Mouse (Mus musculus): ENCODE results near the gene Slc2a10.

Gene Slc2a10

GRCm38 (mm10) chr2:165559506-165560235 lies 56.1 kb downstream of the Slc2a10 start:
- DNase-seq (ENCODE audit: low read depth, low spot score), result no peak

DNA sequence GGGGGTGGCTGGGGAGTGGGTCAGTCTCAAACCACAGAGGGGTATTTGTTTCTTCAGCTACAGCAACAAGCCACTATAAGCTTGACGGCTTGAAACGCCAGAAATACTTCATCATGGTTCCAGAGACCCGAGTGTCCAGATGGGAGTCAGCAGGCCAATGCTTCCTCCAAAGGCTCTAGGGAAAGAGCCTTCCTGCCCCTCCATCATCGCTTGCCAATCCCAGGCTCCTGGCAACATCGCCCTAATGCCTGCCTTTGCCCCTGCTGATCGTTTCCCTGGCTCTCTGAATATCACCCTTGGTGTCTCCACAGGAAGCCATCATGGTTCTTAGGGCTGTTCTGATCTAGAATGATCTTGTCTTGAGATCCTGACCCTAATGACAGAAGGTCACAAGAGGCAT lies 58.3 kb downstream of the Slc2a10 start:
- no peak for DNase-seq (ENCODE audit: low read depth, low spot score)

DNA sequence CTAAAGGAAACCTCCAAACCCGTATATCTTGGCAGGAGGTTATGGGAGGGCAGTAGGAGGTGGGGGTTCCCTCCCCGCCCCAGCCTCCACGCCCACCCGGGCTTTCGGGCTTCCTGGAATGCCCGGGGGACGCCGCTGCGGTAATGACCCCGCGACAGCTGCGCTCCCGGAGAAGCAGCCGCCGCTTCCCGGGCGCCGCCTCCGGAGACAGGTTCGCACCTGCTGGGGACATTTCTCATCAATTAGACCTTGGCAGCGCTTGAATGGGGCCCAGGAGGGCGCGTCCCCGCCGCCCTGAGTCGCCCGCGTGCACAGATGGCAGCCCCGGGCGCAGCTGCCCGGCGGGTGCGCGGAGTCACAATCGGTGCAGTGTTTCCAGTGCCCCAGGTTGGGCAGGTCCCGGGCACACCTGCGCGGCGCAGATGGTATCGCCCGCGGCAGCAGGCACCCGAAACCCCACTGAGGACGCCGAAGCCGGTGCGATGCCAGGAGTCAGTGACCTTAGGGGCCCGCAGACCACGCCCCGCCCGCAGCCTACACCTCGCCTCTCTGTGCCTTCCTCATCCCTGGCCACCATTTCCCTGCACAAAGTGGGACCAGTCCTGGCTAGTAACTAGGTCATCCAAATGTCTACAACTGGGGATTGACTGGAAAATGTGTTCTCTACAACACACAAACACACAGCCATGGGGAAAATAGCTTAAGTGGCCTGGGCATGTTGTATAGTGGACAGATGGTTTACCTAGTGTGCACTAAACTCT lies 59.9 kb downstream of the Slc2a10 start:
- DNase-seq (ENCODE audit: low read depth, low spot score), result no peak

GRCm38 (mm10) chr2:165564101-165564500 lies 60.5 kb downstream of the Slc2a10 start:
- no peak for DNase-seq (ENCODE audit: low read depth, low spot score)

DNA sequence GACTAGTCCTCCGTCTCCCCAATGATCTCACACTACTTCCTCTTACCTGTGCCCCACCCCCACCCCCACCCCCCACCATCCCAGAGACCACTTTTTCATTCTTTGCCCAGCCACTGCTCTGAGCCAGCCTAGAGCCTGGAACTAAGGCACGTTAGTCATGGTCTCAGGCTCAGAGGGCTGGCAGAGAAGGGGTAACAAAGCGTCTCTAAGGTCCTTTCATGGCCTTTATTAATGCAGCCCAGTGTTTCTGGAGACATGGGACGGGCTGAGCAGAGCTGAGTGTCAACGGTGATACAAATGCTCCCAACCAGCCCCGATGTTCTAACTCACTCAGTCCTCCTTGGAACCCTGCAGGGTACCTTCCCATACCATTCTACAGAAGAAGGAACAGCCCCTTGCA lies 61.0 kb downstream of the Slc2a10 start:
- no peak for DNase-seq (ENCODE audit: low read depth, low spot score)

GRCm38 (mm10) chr2:165566898-165567297 lies 63.3 kb downstream of the Slc2a10 start:
- no peak for DNase-seq (ENCODE audit: low read depth, low spot score)

GRCm38 (mm10) chr2:165567820-165568219 lies 64.2 kb downstream of the Slc2a10 start:
- DNase-seq (ENCODE audit: low read depth, low spot score), result no peak

DNA sequence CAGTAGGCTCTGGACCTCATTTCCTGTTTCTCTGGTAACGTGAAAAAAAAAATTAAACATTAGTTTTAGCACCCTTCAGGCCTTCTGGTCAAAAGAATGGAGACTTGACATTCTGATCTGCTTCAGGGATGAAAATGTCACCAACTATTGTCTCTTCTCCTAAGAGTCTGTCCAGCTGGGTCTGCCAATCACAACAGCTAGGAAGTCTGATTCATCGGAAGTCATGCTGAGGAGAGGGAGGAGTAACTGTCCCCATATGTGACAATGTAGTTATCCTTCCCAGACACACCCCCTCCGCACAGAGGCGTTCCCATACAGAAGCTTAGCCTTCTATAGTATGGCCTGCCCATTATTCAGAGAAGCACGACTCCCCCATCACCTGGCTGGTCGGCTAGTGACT lies 65.3 kb downstream of the Slc2a10 start:
- no peak for DNase-seq (ENCODE audit: low read depth, low spot score)
